Mouse (Mus musculus): Measurements from ENCODE around the gene Dnm1.

DNA sequence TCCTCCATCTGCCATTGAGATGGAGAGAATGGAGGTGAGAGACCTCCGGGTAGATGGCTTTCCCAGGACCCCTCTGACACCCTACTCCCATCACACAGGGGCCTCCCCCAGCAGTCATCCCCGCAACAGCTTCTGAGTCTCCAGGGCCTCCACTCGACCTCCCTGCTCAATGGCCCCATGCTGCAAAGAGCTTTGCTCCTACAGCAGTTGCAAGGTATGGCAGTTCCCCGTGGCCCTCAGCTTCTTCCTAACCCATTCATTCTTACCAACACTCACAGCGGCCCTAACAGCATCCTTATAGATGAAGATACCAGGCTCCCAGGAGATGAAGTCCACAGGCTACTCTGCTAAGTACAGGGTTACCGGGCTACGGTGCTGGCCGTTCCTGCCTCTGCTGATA lies 11.0 kb upstream of the Dnm1 start:
- no peak for TF ChIP-seq POLR2A (IDR thresholded peaks at IDR 0.05; ENCODE audit: extremely low read depth, insufficient read depth, low read length)
- TF ChIP-seq CTCF (IDR thresholded peaks at IDR 0.05; ENCODE audit: low read depth, low read length) = no peak
